Mouse (Mus musculus) kidney, adult 18-20 months (tissue): ENCODE results near the gene Irf9.

Experiments
- DNase-seq: peaks from one replicate; pipeline ENCODE4 v3.0.0; 2021

Irf9 gene

GRCm38 (mm10) chr14:55581981-55582681, 21.2 kb upstream of the Irf9 start:
- no peak for DNase-seq

DNA sequence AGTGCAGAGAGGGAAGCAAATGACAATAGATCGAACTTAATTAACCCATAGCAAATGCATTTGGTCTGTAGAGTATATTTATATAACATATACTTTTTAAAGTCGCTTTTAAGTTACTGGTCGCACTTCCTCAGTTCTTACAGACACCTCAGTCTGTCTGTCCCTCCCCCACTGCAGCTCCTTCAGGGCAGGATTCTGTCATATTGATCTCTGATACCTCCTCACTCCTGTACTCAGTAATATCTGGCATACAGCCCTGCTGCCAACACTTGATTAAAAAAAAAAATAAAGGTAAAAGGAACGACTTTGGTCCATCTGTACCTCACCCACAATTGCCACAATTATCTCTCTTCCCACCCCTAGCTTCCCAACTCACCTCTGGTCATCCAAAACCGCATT, 19.1 kb upstream of the Irf9 start:
- DNase-seq: no peak

DNA sequence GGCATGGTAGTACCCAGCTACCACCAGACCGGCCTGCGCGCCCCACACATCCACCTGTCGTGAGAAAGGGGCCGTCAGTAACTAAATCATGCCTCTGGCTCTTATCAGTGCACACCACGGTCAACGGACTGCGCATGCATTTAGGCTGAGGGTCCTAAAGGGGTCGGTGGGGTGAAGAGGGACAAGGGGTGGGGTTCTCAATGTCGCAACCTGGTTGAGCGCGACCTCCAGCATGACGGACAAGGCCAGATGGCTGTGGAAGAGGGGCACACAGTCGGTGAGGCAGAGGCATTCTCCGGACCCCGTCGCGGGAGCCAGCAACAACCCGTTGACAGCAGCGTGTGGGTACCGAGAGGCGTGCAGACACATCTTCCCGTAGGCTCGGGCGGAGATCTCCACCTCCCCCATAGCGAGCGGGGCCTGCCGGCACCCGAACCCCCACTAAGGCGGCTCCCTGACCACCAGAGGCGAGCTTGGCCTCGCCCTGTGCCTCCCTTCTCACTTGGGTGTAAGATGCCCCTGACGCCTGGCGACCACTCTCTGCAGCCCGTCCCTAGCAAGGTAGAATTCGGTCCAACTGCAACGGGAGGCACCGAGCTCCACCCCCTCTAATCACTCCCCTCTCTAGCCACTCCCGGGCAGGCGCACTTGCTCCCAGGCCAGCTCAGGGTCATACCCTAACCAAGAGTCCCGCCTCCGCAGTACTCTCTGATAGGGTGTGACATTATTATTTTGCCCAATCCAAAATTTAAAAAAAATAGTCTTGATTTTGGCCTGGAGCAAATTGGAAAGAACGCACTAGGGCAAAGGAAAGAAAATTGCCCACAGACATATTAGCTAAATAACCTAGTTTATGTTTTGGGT, 18.4 kb upstream of the Irf9 start, which contains the start of gene Emc9:
Emc9 (minus strand) TSS at position 601 of the 864 bp plus-strand sequence.
- peak; percentile 84 for DNase-seq

DNA sequence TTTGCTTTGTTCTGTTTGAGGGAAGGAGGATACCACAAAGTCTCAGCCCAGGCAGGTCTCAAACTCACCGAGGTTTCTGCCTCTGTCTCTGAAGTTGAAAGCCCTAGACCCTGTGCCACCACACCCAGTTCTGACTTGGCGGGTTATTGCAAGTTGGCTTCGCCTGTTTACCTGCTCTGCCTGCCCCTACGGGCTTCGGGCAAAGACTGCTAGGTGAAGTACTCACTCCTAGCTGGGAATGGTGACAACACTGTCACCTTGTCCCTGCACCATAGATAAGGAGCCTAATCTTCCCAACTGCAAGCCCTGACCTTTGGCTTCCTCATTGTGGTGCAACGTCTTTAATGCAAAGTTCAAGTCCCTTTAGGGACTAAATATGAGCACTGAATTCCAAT, 17.8 kb upstream of the Irf9 start:
- DNase-seq: no peak

- no peak for DNase-seq
Observed at GRCm38 (mm10) chr14:55586149-55586548, 17.2 kb upstream of the Irf9 start.

GRCm38 (mm10) chr14:55589271-55589670, 14.1 kb upstream of the Irf9 start:
- no peak for DNase-seq

- no peak for DNase-seq
Observed at GRCm38 (mm10) chr14:55589771-55590448, 13.5 kb upstream of the Irf9 start.

GRCm38 (mm10) chr14:55590748-55591330, 12.5 kb upstream of the Irf9 start, which contains the start of gene Psme2:
Psme2 (minus strand) TSS chr14:55591113.
- peak; percentile 93 for DNase-seq

DNA sequence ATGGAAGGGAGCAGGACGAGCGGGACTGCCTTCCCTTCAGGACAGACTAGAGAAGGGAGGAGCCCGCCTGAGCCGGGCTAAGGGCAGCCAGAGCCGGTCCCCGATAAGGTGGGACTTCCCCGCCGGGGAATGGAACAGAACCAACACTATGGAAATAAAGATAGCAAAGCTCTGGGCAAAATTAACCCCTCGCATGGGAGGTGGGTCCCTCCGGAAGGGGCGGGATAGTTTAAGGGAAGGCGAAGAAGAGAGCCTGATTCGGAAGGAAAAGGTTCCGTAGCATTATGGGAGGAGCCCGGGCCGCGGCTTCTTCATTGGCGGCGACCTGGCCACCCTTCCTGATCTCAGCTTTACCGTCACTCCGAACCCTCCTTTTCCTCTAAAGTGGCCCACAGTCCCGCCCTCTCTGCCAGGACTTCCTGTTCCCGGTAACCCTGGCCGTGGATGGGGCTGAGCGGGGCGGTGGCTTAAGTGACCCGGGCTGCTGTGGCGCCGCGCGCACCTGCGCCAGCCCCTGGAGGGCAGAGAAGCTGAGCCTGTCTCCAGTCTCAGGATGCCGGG, 12.0 kb upstream of the Irf9 start, which contains the start of gene Rnf31:
Rnf31 (plus strand) TSS at position 378 of the 561 bp plus-strand sequence.
- peak; percentile 95 for DNase-seq

DNA sequence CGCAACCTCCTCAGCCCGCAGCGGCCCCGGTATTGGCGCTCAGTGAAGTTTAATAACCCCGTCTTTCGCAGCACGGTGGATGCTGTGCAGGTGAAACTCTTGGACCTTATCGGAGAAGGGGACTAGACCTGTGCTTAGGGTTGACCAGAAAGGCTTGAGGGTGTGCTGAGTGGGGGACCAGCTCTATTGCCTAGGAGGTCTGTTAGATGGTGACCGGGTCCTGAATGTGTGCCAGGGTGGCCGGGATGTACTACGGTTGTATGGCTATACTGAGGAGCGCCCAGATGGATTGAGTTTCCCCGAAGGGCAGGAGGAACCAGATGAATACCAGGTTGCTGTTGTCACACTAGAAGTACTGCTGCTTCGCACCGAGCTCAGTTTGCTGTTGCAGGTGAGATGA, 11.1 kb upstream of the Irf9 start:
- DNase-seq: no peak

DNA sequence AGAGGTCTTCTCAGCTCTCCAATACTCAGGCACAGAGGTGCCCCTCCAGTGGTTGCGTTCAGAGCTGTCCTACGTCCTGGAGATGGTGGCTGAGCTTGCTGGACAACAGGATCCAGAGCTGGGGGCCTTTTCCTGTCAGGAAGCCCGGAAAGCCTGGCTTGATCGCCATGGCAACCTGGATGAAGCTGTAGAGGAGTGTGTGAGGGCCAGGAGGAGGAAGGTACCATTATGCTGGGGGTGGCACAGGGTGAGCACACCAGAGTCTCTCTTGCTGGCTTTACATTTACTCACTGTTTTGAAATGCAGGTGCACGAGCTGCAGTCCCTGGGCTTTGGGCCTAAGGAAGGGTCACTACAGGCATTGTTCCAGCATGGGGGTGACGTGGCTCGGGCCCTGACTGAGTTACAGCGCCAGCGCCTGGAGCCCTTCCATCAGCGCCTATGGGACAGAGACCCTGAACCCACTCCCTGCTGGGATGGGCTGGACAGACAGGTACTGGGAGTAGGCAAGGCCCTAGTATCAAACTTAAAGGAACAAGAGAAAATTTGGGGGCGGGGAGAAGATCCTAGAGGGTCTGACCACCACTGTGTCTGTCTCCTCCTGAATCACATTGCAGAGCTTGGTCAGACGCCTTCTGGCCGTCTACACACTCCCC, 7.2 kb upstream of the Irf9 start:
- no peak for DNase-seq

GRCm38 (mm10) chr14:55598521-55599390, 4.6 kb upstream of the Irf9 start:
- DNase-seq: no peak

GRCm38 (mm10) chr14:55603633-55604576, 534 bp downstream of the Irf9 start:
- peak; percentile 95 for DNase-seq

DNA sequence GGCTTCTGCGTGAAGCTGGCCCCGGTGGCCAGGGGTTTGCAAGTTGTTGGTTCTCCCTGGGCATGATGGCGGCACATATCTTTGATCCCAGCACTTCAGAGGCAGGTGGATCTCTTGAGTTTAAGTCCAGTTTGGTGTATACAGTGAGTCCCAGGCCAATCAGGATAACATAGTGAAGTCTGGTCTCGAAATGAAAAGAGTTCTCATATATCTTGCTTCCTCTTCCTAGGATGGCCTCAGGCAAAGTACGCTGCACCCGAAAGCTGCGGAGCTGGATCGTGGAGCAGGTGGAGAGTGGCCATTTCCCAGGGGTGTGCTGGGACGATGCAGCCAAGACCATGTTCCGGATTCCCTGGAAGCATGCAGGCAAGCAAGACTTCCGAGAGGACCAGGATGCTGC, 1.5 kb downstream of the Irf9 start:
- no peak for DNase-seq

- DNase-seq: no peak
Observed at GRCm38 (mm10) chr14:55605743-55606459, 2.5 kb downstream of the Irf9 start.

- no peak for DNase-seq
Observed at GRCm38 (mm10) chr14:55608339-55608738, 5.0 kb downstream of the Irf9 start.

- DNase-seq: no peak
Observed at GRCm38 (mm10) chr14:55613346-55613745, 10.0 kb downstream of the Irf9 start.

DNA sequence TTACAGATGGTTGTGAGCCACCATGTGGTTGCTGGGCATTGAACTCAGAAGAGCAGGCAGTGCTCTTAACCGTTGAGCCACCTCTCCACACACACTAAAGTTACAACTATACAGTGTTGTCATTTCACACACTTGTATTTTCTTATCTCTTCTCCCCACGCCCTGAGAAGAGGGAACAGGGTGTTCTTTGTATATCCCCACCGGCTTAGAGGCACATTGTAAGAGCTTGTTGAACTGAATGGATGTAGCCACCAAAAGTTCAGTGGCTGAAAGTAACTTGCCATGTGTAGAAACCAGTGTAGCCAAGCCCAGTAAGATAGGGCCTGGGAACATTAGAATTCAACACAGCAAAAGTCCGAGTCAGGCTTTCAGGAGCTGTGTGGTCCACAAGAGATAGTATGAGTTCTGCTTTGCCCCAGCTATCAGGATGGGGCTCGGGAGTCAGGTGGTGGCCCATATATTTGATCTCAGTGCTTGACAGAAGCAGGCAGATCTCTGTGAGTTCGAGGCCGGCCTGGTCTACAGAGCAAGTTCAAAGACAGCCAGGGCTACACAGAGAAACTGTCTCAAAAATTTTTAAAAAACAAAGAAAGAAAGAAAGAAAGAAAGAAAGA, 11.3 kb downstream of the Irf9 start:
- DNase-seq: no peak

DNA sequence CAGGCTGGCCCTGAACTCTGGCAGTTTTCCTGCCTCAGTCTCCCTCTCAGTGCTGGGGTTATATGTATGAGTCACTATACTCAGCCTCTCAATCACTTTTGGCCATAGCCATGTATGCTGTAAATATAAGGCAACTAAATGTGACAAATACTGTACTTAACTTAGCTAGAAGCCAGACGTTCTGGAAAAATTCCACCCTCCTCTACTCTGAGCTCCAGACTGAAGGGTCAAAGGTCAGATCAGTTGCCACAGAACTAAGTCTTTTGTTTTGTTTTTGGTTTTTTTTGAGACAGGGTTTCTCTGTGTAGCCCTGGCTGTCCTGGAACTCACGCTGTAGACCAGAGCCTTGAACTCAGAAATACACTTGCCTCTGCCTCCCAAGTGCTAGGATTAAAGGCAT, 12.5 kb downstream of the Irf9 start:
- no peak for DNase-seq
